Mouse (Mus musculus): ENCODE results near the gene Grip2. TPM values are rescaled to one million over a fixed set of nuclear protein-coding genes. Genes with fewer than 3 reads are reported as not detected.

Gene Grip2
- polyA plus RNA-seq, 1 experiment from 2014 or later: not detected

GRCm38 (mm10) chr6:91712855-91713331 is 114.2 kb downstream of the Grip2 start:
- peak overlapping the region; percentile 99 for H3K27ac ChIP-seq
- no peak overlapping the region for H3K4me3 ChIP-seq (ENCODE audit: inconsistent target)
- H3K36me3 ChIP-seq (ENCODE audit: inconsistent target): peaks cover 16% of the 10 kb centered on the region
- peaks cover 82% of the 10 kb centered on the region for H3K79me2 ChIP-seq (ENCODE audit: inconsistent target)
- WGBS (ENCODE audit: missing documents): 0% methylated on average over 6 of the region's 10 CpGs

GRCm38 (mm10) chr6:91712097-91712854 is 114.8 kb downstream of the Grip2 start:
- H3K79me2 ChIP-seq (ENCODE audit: inconsistent target): peaks cover 82% of the 10 kb centered on the region
- peak overlapping the region; percentile 99 for H3K27ac ChIP-seq
- no peak overlapping the region for H3K4me3 ChIP-seq (ENCODE audit: inconsistent target)
- H3K36me3 ChIP-seq (ENCODE audit: inconsistent target): peaks cover 22% of the 10 kb centered on the region
- WGBS (ENCODE audit: missing documents): 22% methylated on average over 4 of the region's 4 CpGs

Other genes with a start within 250 kb of the Grip2 start
- gene Slc6a6, start 143.2 kb downstream of the Grip2 start, polyA plus RNA-seq (2018): 290 to 451 TPM (median 423 TPM) in 3 replicates
- gene Ccdc174, start 50.8 kb upstream of the Grip2 start, polyA plus RNA-seq (2018): 18.8 to 61.7 TPM (median 18.9 TPM) in 3 replicates
- gene 4930590J08Rik, start 75.6 kb upstream of the Grip2 start, polyA plus RNA-seq (2018): 0.07 to 0.26 TPM (median 0.12 TPM) in 3 replicates
- gene Fgd5, start 151.6 kb upstream of the Grip2 start, polyA plus RNA-seq (2018): not detected in 3 replicates

Measured in macrophage (primary cell).